Mouse (Mus musculus) ES-Bruce4 (cell line): ENCODE measurements around the gene Mgat4a. TPM values are rescaled to one million over a fixed set of nuclear protein-coding genes. Genes with fewer than 3 reads are reported as not detected.

Source experiments
- H3K27ac ChIP-seq: 2 replicates; pipeline ENCODE4 v1.5.1; 2012; ENCODE audit warnings: low read length, inconsistent platforms; ENCODE audit not compliant: insufficient read depth
- H3K27me3 ChIP-seq: 2 replicates; pipeline ENCODE4 v1.6.1; 2012; ENCODE audit warnings: mild to moderate bottlenecking, low read length, inconsistent platforms; ENCODE audit not compliant: control insufficient read depth, poor library complexity, insufficient read depth, severe bottlenecking
- H3K36me3 ChIP-seq: 2 replicates; pipeline ENCODE4 v1.6.1; 2012; ENCODE audit warnings: inconsistent platforms, mild to moderate bottlenecking, low read length, moderate library complexity; ENCODE audit not compliant: control insufficient read depth, poor library complexity, insufficient read depth, severe bottlenecking
- H3K4me1 ChIP-seq: one replicate; pipeline ENCODE4 v1.8.1; 2011; ENCODE audit warnings: low read length; ENCODE audit not compliant: control insufficient read depth, insufficient read depth
- H3K4me3 ChIP-seq: 2 replicates; pipeline ENCODE4 v1.5.1; 2011; ENCODE audit warnings: low read depth, mild to moderate bottlenecking, low read length
- H3K9ac ChIP-seq: 2 replicates; pipeline ENCODE4 v1.6.1; 2012; ENCODE audit warnings: low read depth, mild to moderate bottlenecking, inconsistent platforms; ENCODE audit not compliant: poor library complexity, severe bottlenecking
- H3K9me3 ChIP-seq: replicated peaks from 2 replicates; pipeline ENCODE4 v1.6.1; 2012; ENCODE audit warnings: mild to moderate bottlenecking, low read length, inconsistent platforms; ENCODE audit not compliant: control insufficient read depth, poor library complexity, insufficient read depth, severe bottlenecking
- CTCF ChIP-seq: IDR thresholded peaks from one replicate; pipeline ENCODE4 v1.8.1; 2011; ENCODE audit warnings: low read depth, low read length
- EP300 ChIP-seq: IDR thresholded peaks from 2 replicates; pipeline ENCODE4 v1.6.1; 2011; ENCODE audit warnings: low read depth, low read length; ENCODE audit not compliant: insufficient read depth
- POLR2A ChIP-seq: IDR thresholded peaks from one replicate; pipeline ENCODE4 v1.8.1; 2011; ENCODE audit warnings: low read length; ENCODE audit not compliant: insufficient read depth
- polyA plus RNA-seq: library from polyadenylated mRNA; stranded (reverse); fragments of >200 nt; gene quantifications from 2 replicates; pipeline ENCODE4 v1.2.4, GENCODE M21; 2011; ENCODE audit warnings: low read depth; ENCODE audit not compliant: missing spikeins, insufficient read depth, insufficient read length

Mgat4a gene
- polyA plus RNA-seq, 1 experiment, result 9.2 TPM

DNA sequence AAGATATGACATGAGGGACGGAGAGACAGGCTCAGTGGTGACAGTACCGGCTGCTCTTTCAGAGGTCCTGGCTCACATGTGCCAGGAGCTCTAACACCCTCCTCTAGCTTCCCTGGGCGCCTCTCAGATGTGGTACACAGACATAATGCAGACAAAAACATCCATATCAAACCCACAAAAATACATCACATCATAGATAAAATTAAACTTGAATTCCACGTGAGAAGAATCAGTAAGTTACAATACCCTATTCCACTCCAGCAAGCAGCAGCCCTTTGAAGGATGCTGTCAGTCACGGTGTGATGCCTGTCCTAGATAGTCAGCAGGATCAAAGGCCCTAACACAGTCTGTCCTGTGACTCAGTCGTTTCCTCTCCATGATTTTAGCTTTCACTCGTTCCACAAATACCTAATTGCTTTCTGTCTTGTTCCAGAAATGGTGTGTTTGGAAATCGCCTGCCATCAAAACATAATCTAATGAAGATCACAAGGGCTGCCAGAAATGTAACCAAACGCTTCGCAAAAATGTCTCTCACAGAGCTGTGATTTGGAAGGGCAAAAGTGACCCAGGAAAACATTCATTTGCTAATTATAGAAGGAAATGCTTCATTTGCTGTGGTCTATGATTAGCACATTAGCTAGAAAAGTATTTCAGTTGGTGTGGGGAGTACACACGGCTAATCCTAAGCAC lies 44.1 kb downstream of the Mgat4a start:
- TF ChIP-seq EP300 (no peak), CTCF (no peak), POLR2A (no peak)
- no peaks in the 10 kb centered on the region for H3K9me3 ChIP-seq
- no peaks in the 10 kb centered on the region for H3K36me3 ChIP-seq
- no peaks in the 10 kb centered on the region for H3K4me1 ChIP-seq
- H3K27ac ChIP-seq, result no peak overlapping the region
- H3K9ac ChIP-seq, result no peak overlapping the region
- no peaks in the 10 kb centered on the region for H3K27me3 ChIP-seq
- no peak overlapping the region for H3K4me3 ChIP-seq

DNA sequence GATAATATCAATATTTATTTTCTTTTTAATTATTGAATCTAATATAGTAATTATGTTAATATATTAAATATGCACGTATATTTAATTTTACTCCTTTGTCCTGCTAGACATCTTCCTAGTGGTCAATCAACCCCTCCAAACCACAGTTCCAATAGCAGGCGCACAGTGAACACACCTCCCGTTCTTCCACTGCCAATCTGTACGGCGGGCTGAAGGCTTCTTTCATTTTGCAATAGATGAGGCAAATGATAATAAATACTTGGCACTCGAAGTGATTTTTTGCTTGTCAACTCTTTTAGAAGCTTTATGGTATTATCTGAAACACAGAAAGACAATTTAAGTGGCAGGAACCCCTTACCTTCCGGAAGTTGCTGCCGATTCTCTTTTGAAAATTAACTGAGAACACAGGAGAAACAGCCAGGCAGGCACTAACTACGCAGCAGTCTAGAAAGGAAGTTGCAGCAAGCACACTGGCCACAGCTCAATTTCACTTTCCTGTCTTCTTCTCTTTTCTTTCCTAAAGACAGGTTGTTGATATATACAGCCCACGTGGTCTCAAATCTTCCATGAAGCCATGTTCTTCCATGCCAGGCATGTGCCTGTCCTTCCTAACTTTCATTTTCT lies 45.0 kb downstream of the Mgat4a start:
- H3K4me1 ChIP-seq, result no peaks in the 10 kb centered on the region
- TF ChIP-seq EP300, result no peak
- no peak for TF ChIP-seq POLR2A
- no peak for TF ChIP-seq CTCF
- no peak overlapping the region for H3K9ac ChIP-seq
- no peak overlapping the region for H3K4me3 ChIP-seq
- no peaks in the 10 kb centered on the region for H3K9me3 ChIP-seq
- H3K36me3 ChIP-seq, result no peaks in the 10 kb centered on the region
- H3K27me3 ChIP-seq, result no peaks in the 10 kb centered on the region
- H3K27ac ChIP-seq, result no peak overlapping the region

GRCm38 (mm10) chr1:37495104-37495503 lies 45.7 kb downstream of the Mgat4a start:
- Histone ChIP-seq H3K9ac (no peak overlapping the region), H3K9me3 (no peaks in the 10 kb centered on the region), H3K27ac (no peak overlapping the region), H3K4me1 (no peaks in the 10 kb centered on the region), H3K27me3 (no peaks in the 10 kb centered on the region), H3K36me3 (no peaks in the 10 kb centered on the region), H3K4me3 (no peak overlapping the region)
- no peak for TF ChIP-seq POLR2A
- TF ChIP-seq EP300, result no peak

DNA sequence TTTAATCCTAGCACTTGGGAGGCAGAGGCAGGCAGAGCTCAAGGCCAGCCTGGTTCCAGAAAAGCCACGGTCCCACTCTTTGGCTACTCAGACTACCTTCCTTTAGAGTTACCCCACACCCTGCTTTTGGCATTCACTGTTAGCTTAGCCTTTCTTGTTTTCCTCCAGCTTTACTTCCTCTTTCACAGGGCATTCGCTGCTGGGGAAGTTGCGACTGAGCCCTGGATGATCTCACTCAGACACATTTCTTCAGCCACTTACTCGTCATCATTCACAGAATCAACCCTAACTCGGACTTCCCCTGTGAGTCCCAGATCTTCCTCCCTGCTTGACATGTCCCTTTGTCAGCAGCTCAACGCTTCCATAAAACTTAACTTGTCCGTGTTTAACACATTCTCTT lies 49.1 kb downstream of the Mgat4a start:
- no peaks in the 10 kb centered on the region for H3K4me1 ChIP-seq
- H3K9me3 ChIP-seq, result no peaks in the 10 kb centered on the region

GRCm38 (mm10) chr1:37490691-37491212 lies 50.1 kb downstream of the Mgat4a start:
- Histone ChIP-seq H3K4me1 (no peaks in the 10 kb centered on the region), H3K27me3 (no peaks in the 10 kb centered on the region), H3K9me3 (no peaks in the 10 kb centered on the region), H3K9ac (no peak overlapping the region), H3K4me3 (no peak overlapping the region), H3K27ac (no peak overlapping the region), H3K36me3 (no peaks in the 10 kb centered on the region)
- TF ChIP-seq CTCF, result no peak
- no peak for TF ChIP-seq POLR2A
- TF ChIP-seq EP300, result no peak

More for the DNA sequence above, 49.1 kb downstream of the Mgat4a start:
- no peak for TF ChIP-seq POLR2A
- Histone ChIP-seq H3K27ac (no peak overlapping the region), H3K27me3 (no peaks in the 10 kb centered on the region), H3K36me3 (no peaks in the 10 kb centered on the region), H3K4me3 (no peak overlapping the region), H3K9ac (no peak overlapping the region)

DNA sequence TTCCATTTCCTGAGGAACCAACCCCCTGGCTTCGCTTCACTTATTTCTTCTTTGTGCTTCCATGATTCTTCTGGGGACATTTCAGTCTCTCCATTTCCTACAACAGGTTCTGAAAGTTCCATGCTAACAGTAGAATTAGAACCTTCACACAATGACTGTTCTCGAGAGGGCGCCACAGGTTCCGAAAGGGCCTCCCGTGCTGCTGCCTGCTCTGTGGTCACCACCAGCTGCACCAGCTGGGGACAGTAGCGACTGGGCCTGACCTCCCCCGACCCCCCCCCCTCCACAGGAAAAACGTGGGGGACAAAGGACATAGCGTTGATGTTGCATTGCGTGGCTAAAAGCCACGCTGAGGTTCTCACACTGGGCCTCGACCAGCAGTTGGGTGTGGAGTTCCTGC lies 52.3 kb downstream of the Mgat4a start:
- TF ChIP-seq EP300 (no peak), POLR2A (no peak), CTCF (no peak)

More for the DNA sequence above, 52.3 kb downstream of the Mgat4a start:
- no peaks in the 10 kb centered on the region for H3K27me3 ChIP-seq
- no peak overlapping the region for H3K9ac ChIP-seq
- H3K4me1 ChIP-seq, result no peaks in the 10 kb centered on the region
- H3K36me3 ChIP-seq, result no peaks in the 10 kb centered on the region
- H3K27ac ChIP-seq, result no peak overlapping the region
- H3K9me3 ChIP-seq, result no peaks in the 10 kb centered on the region
- no peak overlapping the region for H3K4me3 ChIP-seq
